18 mouse cellular contexts compared by ENCODE assay signal in genomic region chr6:6709057-6709456, GRCm38 (mm10).
A peak's percentile ranks its signal among the peaks of the same experiment; 100 is the strongest.
DNase-seq lines count a peak whose midpoint lies in the region; ATAC-seq and TF ChIP-seq lines count a peak whose summit lies in the region.
"Had no signal": no experiment of that assay in that cellular context is flagged by ENCODE, and none has a peak within 500 bp of the region (broad histone marks: within the 10 kb centered on the region; RNA-seq: fewer than 3 reads in every experiment).

No protein-coding gene starts in this region.

- H3K36me3 ChIP-seq in CH12.LX (replicated peaks in 1 of 2; ENCODE audit: control insufficient read depth in 1 of 2, insufficient read depth in 1 of 2, low read length in 1 of 2) = no peaks in the 10 kb centered on the region
- no peaks in the 10 kb centered on the region for H3K36me3 ChIP-seq in midbrain, embryonic 15.5 days (replicated peaks)
- H3K36me3 ChIP-seq: G1E had no signal

- peak; percentile 67 for TF ChIP-seq EP300 in CH12.LX (IDR thresholded peaks at IDR 0.05; ENCODE audit: low read length)

- TF ChIP-seq RAD21 in CH12.LX (IDR thresholded peaks at IDR 0.05; ENCODE audit: low read depth, low read length) = no peak

- H3K27ac ChIP-seq in CH12.LX (ENCODE audit: insufficient read depth, low read depth) = no peak overlapping the region
- no peak overlapping the region for H3K27ac ChIP-seq in midbrain, embryonic 15.5 days

- no peak overlapping the region; the same call in 1 of the 2 replicates for H3K4me2 ChIP-seq in CH12.LX (ENCODE audit: insufficient read depth, low read depth, poor library complexity, severe bottlenecking)
- H3K4me2 ChIP-seq in midbrain, embryonic 15.5 days = no peak overlapping the region

- H3K9ac ChIP-seq in CH12.LX (ENCODE audit: insufficient read depth, low read depth) = no peak overlapping the region
- no peak overlapping the region for H3K9ac ChIP-seq in midbrain, embryonic 15.5 days

- H3K9me3 ChIP-seq in CH12.LX (replicated peaks; ENCODE audit: low read length) = no peaks in the 10 kb centered on the region
- no peaks in the 10 kb centered on the region for H3K9me3 ChIP-seq in midbrain, embryonic 15.5 days
- H3K9me3 ChIP-seq: G1E had no signal

- DNase-seq in CH12.LX (ENCODE audit: extremely low read depth) = peak; percentile 74
- DNase-seq: adrenal gland, adult 2 months; adrenal gland, adult 8-10 months; adrenal gland, postnatal 10 days; adrenal gland, postnatal 14 days; adrenal gland, postnatal 25 days; adrenal gland, postnatal 36 days; B cell, adult 2 months; cerebellum, adult 11 months; cerebellum, adult 11-12 months; cerebellum, adult 18-20 months; cerebellum, adult 2 months; cerebellum, adult 8-10 months had no signal

- no peaks in the 10 kb centered on the region for H3K27me3 ChIP-seq in CH12.LX (replicated peaks)
- no peaks in the 10 kb centered on the region for H3K27me3 ChIP-seq in midbrain, embryonic 15.5 days (replicated peaks)

- ATAC-seq in midbrain, embryonic 15.5 days (replicated peaks) = no peak
- ATAC-seq: activated CD4-positive, CD25-positive, alpha-beta regulatory T cell, adult 4 months; CD4-positive, CD25-positive, alpha-beta regulatory T cell, adult 4 months; Patski had no signal

- dilution Hi-C loops in CH12.LX (cut with MboI; ENCODE audit: extremely low pct_ligation_motif_present, extremely low pct_unique_long_range_greater_than_20kb, low sequenced_read_pairs) = no loop called here

- H3K79me2 ChIP-seq in CH12.LX (replicated peaks; ENCODE audit: control insufficient read depth, extremely low read depth, insufficient read depth, poor library complexity, severe bottlenecking) = no peaks in the 10 kb centered on the region

- no peak overlapping the region for H3K4me3 ChIP-seq in CH12.LX (replicated peaks in 1 of 3; ENCODE audit: low read depth in 2 of 3, low read length in 2 of 3, poor library complexity in 1 of 3)
- no peak overlapping the region for H3K4me3 ChIP-seq in midbrain, embryonic 15.5 days

- in situ Hi-C loops in CH12.LX (cut with MboI; ENCODE audit: low pct_ligation_motif_present, low pct_unique_long_range_greater_than_20kb, low sequenced_read_pairs) = no loop called here

- no peak for TF ChIP-seq POLR2A in CH12.LX (IDR thresholded peaks at IDR 0.05; ENCODE audit: low read depth, low read length)

- no peak for TF ChIP-seq CTCF in CH12.LX (conservative IDR thresholded peaks at IDR 0.05 in 1 of 2, IDR thresholded peaks at IDR 0.05 in 1 of 2; ENCODE audit: low read depth in 2 of 2, low read length in 2 of 2)

- WGBS in midbrain, embryonic 15.5 days = 60% methylated on average over 3 of the region's 3 CpGs

- H3K4me1 ChIP-seq in CH12.LX (ENCODE audit: control insufficient read depth in 1 of 2, insufficient read depth in 2 of 2) = peaks cover 0 to 37% of the 10 kb centered on the region in 2 experiments; a peak in 2 of 4 replicates
- no peaks in the 10 kb centered on the region for H3K4me1 ChIP-seq in midbrain, embryonic 15.5 days

TF ChIP-seq in CH12.LX, 34 proteins besides CTCF, POLR2A, EP300 and RAD21:
- TF ChIP-seq MXI1 (IDR thresholded peaks at IDR 0.05; ENCODE audit: low read depth, low read length) (no peak), NELFE (IDR thresholded peaks at IDR 0.05; ENCODE audit: low read depth, low read length) (no peak), CHD2 (IDR thresholded peaks at IDR 0.05; ENCODE audit: low read length) (peak; percentile 35; the same call in 1 of the 2 replicates), ZNF384 (IDR thresholded peaks at IDR 0.05; ENCODE audit: low read depth, low read length) (no peak), ZC3H11A (IDR thresholded peaks at IDR 0.05; ENCODE audit: low read depth, low read length) (no peak), MAX (IDR thresholded peaks at IDR 0.05; ENCODE audit: low read length) (no peak), CHD1 (IDR thresholded peaks at IDR 0.05; ENCODE audit: low read depth, low read length) (no peak), MAZ (IDR thresholded peaks at IDR 0.05; ENCODE audit: low read depth, low read length) (no peak), SIN3A (IDR thresholded peaks at IDR 0.05; ENCODE audit: low read length) (no peak), BHLHE40 (IDR thresholded peaks at IDR 0.05; ENCODE audit: low read depth, low read length) (peak; percentile 42; the same call in 1 of the 2 replicates), JUN (IDR thresholded peaks at IDR 0.05; ENCODE audit: insufficient read depth, low read depth, low read length) (peak; percentile 80), KAT2A (IDR thresholded peaks at IDR 0.05; ENCODE audit: insufficient replicate concordance, low read length) (0 out of 2 replicates have a peak, but pooled peaks have one; percentile 39), RCOR1 (conservative IDR thresholded peaks at IDR 0.05; ENCODE audit: low read depth, low read length) (no peak), HCFC1 (IDR thresholded peaks at IDR 0.05; ENCODE audit: low read depth, low read length) (no peak), POLR2AphosphoS2 (IDR thresholded peaks at IDR 0.05; ENCODE audit: low read depth, low read length) (no peak), SMC3 (IDR thresholded peaks at IDR 0.05; ENCODE audit: low read depth, low read length) (no peak), ZKSCAN1 (IDR thresholded peaks at IDR 0.05; ENCODE audit: borderline replicate concordance, low read depth, low read length) (no peak), JUND (conservative IDR thresholded peaks at IDR 0.05; ENCODE audit: low read depth, low read length) (peak; percentile 71), MEF2A (IDR thresholded peaks at IDR 0.05; ENCODE audit: borderline replicate concordance, low read depth, low read length) (peak; percentile 45; the same call in 1 of the 2 replicates), USF1 (IDR thresholded peaks at IDR 0.05; ENCODE audit: low read depth, low read length) (no peak), MYC (IDR thresholded peaks at IDR 0.05; ENCODE audit: low read depth, low read length) (no peak), E2F4 (IDR thresholded peaks at IDR 0.05; ENCODE audit: insufficient replicate concordance, low read depth, low read length) (no peak), MAFK (IDR thresholded peaks at IDR 0.05; ENCODE audit: insufficient replicate concordance, low read length) (0 out of 2 replicates have a peak, but pooled peaks have one; percentile 37), TBP (conservative IDR thresholded peaks at IDR 0.05; ENCODE audit: low read depth, low read length) (no peak), UBTF (IDR thresholded peaks at IDR 0.05; ENCODE audit: low read depth, low read length) (no peak), ELF1 (IDR thresholded peaks at IDR 0.05; ENCODE audit: low read depth, low read length) (no peak), ETS1 (conservative IDR thresholded peaks at IDR 0.05; ENCODE audit: low read depth, low read length) (peak; percentile 63), PAX5 (IDR thresholded peaks at IDR 0.05; ENCODE audit: low read length) (no peak), GABPA (IDR thresholded peaks at IDR 0.05; ENCODE audit: insufficient replicate concordance, low read depth, low read length) (no peak), ZMIZ1 (IDR thresholded peaks at IDR 0.05; ENCODE audit: low read depth, low read length) (no peak), IRF4 (IDR thresholded peaks at IDR 0.05; ENCODE audit: low read depth, low read length) (peak; percentile 78), NRF1 (IDR thresholded peaks at IDR 0.05; ENCODE audit: low read depth, low read length) (no peak), TCF12 (IDR thresholded peaks at IDR 0.05; ENCODE audit: low read depth, low read length) (no peak), USF2 (conservative IDR thresholded peaks at IDR 0.05; ENCODE audit: low read depth, low read length) (no peak)
